Mouse (Mus musculus) cerebellum, postnatal 10 days (tissue): ENCODE data around the gene Apobec2.

Experiments used
- DNase-seq, 2 experiments: peaks; one replicate each; pipeline ENCODE4 v3.0.0; 2021; ENCODE audit warnings: mixed read lengths in 2 of 2

Gene Apobec2

GRCm38 (mm10) chr17:48436487-48436886 is 3.8 kb upstream of the Apobec2 start:
- DNase-seq = no peak

GRCm38 (mm10) chr17:48434479-48434878 is 1.7 kb upstream of the Apobec2 start:
- DNase-seq = no peak

GRCm38 (mm10) chr17:48433689-48434330 is 1.1 kb upstream of the Apobec2 start:
- no peak for DNase-seq

- peak; percentile 69 to 81 for DNase-seq
Measured at GRCm38 (mm10) chr17:48433006-48433655, 401 bp upstream of the Apobec2 start.

- DNase-seq = no peak
Measured at GRCm38 (mm10) chr17:48431054-48431453, 1.7 kb downstream of the Apobec2 start.

GRCm38 (mm10) chr17:48430394-48430793 is 2.3 kb downstream of the Apobec2 start:
- DNase-seq = no peak

- no peak for DNase-seq
Measured at GRCm38 (mm10) chr17:48427852-48428530, 4.7 kb downstream of the Apobec2 start.

- no peak for DNase-seq
Measured at GRCm38 (mm10) chr17:48426991-48427750, 5.6 kb downstream of the Apobec2 start.

GRCm38 (mm10) chr17:48425823-48426612 is 6.7 kb downstream of the Apobec2 start:
- peak in 1 of 2 experiments; percentile 36 for DNase-seq

- no peak for DNase-seq
Measured at GRCm38 (mm10) chr17:48424237-48424636, 8.5 kb downstream of the Apobec2 start.

GRCm38 (mm10) chr17:48419571-48419970 is 13.2 kb downstream of the Apobec2 start:
- DNase-seq = no peak

- DNase-seq = no peak
Measured at GRCm38 (mm10) chr17:48418781-48419180, 13.9 kb downstream of the Apobec2 start.

- no peak for DNase-seq
Measured at GRCm38 (mm10) chr17:48418174-48418573, 14.6 kb downstream of the Apobec2 start.

GRCm38 (mm10) chr17:48417521-48417920 is 15.2 kb downstream of the Apobec2 start:
- no peak for DNase-seq

- peak; percentile 86 for DNase-seq
Measured at GRCm38 (mm10) chr17:48416425-48417195, 16.1 kb downstream of the Apobec2 start.

- DNase-seq = peak; percentile 75 to 77
Measured at GRCm38 (mm10) chr17:48416011-48416410, 16.7 kb downstream of the Apobec2 start.

- DNase-seq = no peak
Measured at GRCm38 (mm10) chr17:48411241-48411640, 21.5 kb downstream of the Apobec2 start.

- DNase-seq = no peak
Measured at GRCm38 (mm10) chr17:48410299-48410785, 22.4 kb downstream of the Apobec2 start.

GRCm38 (mm10) chr17:48409380-48410298 is 23.1 kb downstream of the Apobec2 start, which contains the start of the genes Nfya and Oard1:
Gene Nfya (minus strand): TSS chr17:48409906.
Gene Oard1 (plus strand): TSS chr17:48410014.
- DNase-seq = peak; percentile 100
